Mouse (Mus musculus): ENCODE results near the gene Fam205a2.
"Not testable (repeated sequence)": the region's sequence is repeated elsewhere in the genome, so short reads cannot be mapped to it uniquely, and the experiment has no call there.

The Fam205a2 gene

GRCm38 (mm10) chr4:42528075-42528474 is at the start of gene Fam205a2:
Fam205a2 (minus strand) TSS chr4:42528175.
- DNase-seq (ENCODE audit: low spot score in 2 of 2): not testable (repeated sequence)

All from right cerebral cortex, postnatal 10 days (tissue).